Mouse (Mus musculus) G1E (cell line): Measurements from ENCODE around the gene Glmn.

Experiments
- CTCF ChIP-seq: IDR thresholded peaks from 2 replicates; pipeline ENCODE4 v1.5.1; 2012; ENCODE audit warnings: low read depth, low read length, inconsistent platforms, mixed read lengths
- POLR2AphosphoS5 ChIP-seq: IDR thresholded peaks from 2 replicates; pipeline ENCODE4 v1.6.1; 2012; ENCODE audit warnings: low read depth, low read length, inconsistent platforms; ENCODE audit not compliant: insufficient replicate concordance
- TAL1 ChIP-seq: conservative IDR thresholded peaks from 2 replicates; pipeline ENCODE4 v1.6.1; 2012; ENCODE audit warnings: low read depth, low read length, inconsistent platforms, mixed read lengths

DNA sequence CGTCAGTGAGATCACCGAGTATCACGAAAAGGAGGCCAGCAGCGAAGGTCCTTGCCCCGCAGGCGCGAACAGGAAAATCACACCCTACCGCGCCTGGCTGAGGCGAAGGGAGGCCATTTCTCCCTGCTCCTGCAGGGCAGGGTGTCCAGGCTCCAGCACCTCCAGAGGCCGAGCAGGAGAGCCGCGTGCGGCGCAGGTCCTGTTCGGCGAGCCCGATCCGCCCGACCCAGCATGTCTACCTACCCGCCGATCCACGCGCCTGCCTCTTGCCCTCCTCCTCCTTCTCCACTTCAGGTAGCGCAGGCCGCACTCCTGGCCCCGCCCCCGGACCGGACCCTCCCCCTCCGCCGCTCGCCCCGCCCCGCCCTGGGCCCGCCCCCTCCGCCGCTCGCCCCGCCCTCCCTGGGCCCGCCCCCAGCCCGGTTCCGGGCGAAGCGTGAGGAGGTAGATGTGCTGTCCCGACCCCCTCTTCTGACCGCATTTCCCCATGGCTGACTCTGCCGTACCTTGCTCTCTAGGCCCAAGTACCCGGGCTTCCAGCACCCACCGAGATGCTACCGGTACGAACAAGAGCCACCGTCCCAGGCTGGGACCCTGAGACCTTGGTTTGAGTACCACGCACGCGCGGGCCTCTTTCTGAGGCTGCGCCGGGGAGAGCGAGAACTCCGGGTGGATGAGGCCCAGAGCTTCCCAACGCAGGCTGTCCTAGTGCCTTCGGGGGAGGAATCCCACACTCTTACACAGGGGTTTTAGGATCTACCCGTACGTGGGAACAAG, at the start of gene Glmn, which contains the start of gene Rpap2:
- no peak for TF ChIP-seq CTCF
- no peak for TF ChIP-seq TAL1
- no peak for TF ChIP-seq POLR2AphosphoS5
